Comparison of ENCODE assay signal across 8 mouse cellular contexts in genomic region chrX:41911390-41912060, GRCm38 (mm10). TPM values are rescaled to one million over a fixed set of nuclear protein-coding genes. Genes with fewer than 3 reads are reported as not detected.
DNase-seq lines count a peak whose midpoint lies in the region; ATAC-seq and TF ChIP-seq lines count a peak whose summit lies in the region.

No protein-coding gene starts in this region.

- 17% methylated on average over 46 of the region's 59 CpGs for WGBS in heart, embryonic 12.5 days
- 24% methylated on average over 53 of the region's 59 CpGs for WGBS in kidney, postnatal 0 days
- WGBS in liver, embryonic 11.5 days, result 12% methylated on average over 49 of the region's 59 CpGs
- WGBS in stomach, embryonic 14.5 days, result 21% methylated on average over 34 of the region's 59 CpGs

- H3K9ac ChIP-seq in heart, embryonic 12.5 days, result peak overlapping the region; percentile 86
- H3K9ac ChIP-seq in kidney, postnatal 0 days (ENCODE audit: low read depth, low read length), result peak overlapping the region; percentile 73
- peak overlapping the region; percentile 81 for H3K9ac ChIP-seq in liver, embryonic 11.5 days (ENCODE audit: low read depth, low read length)
- peak overlapping the region; percentile 40 for H3K9ac ChIP-seq in stomach, embryonic 14.5 days (replicated peaks; ENCODE audit: low read depth, low read length)

- peak; percentile 96 for ATAC-seq in erythroblast, adult 5-6 weeks (replicated peaks; ENCODE audit: low FRiP score, poor library complexity, severe bottlenecking)
- ATAC-seq in heart, embryonic 12.5 days (ENCODE audit: insufficient number of reproducible peaks, low FRiP score), result peak; percentile 93
- peak; percentile 95 for ATAC-seq in kidney, postnatal 0 days (replicated peaks; ENCODE audit: low FRiP score, low read depth)
- ATAC-seq in liver, embryonic 11.5 days (replicated peaks; ENCODE audit: low FRiP score), result peak; percentile 91
- peak; percentile 96 for ATAC-seq in stomach, embryonic 14.5 days (ENCODE audit: insufficient number of reproducible peaks, insufficient read depth, low FRiP score, low read depth)

- H3K36me3 ChIP-seq in heart, embryonic 12.5 days, result no peaks in the 10 kb centered on the region
- H3K36me3 ChIP-seq in kidney, postnatal 0 days (ENCODE audit: insufficient read depth, low read length), result no peaks in the 10 kb centered on the region
- no peaks in the 10 kb centered on the region for H3K36me3 ChIP-seq in liver, embryonic 11.5 days (ENCODE audit: control insufficient read depth, insufficient read depth, low read length)
- H3K36me3 ChIP-seq in stomach, embryonic 14.5 days (ENCODE audit: control insufficient read depth, insufficient read depth, low read length), result no peaks in the 10 kb centered on the region

- TF ChIP-seq CTCF in kidney, postnatal 0 days (IDR thresholded peaks at IDR 0.05; ENCODE audit: low read depth), result no peak

- peaks cover 5% of the 10 kb centered on the region; the same call in 1 of the 2 replicates for H3K4me1 ChIP-seq in heart, embryonic 12.5 days (replicated peaks)
- no peaks in the 10 kb centered on the region for H3K4me1 ChIP-seq in kidney, postnatal 0 days (replicated peaks; ENCODE audit: insufficient read depth, low read length)
- no peaks in the 10 kb centered on the region for H3K4me1 ChIP-seq in liver, embryonic 11.5 days (replicated peaks; ENCODE audit: control insufficient read depth, insufficient read depth, low read length)
- peaks cover 3% of the 10 kb centered on the region; the same call in 1 of the 2 replicates for H3K4me1 ChIP-seq in stomach, embryonic 14.5 days (ENCODE audit: control insufficient read depth, insufficient read depth, low read length)

- H3K27ac ChIP-seq in heart, embryonic 12.5 days (ENCODE audit: poor library complexity, severe bottlenecking), result peak overlapping the region; percentile 94
- H3K27ac ChIP-seq in kidney, postnatal 0 days, result peak overlapping the region; percentile 92
- H3K27ac ChIP-seq in liver, embryonic 11.5 days (ENCODE audit: low read depth, low read length), result peak overlapping the region; percentile 64
- H3K27ac ChIP-seq in stomach, embryonic 14.5 days (ENCODE audit: low read length), result peak overlapping the region; percentile 90

- peak; percentile 92 to 94 for DNase-seq in B cell, adult 2 months
- DNase-seq in brain, adult 2 months (ENCODE audit: low read depth, low spot score), result peak; percentile 93
- DNase-seq in kidney, postnatal 0 days (ENCODE audit: low spot score), result peak; percentile 91
- DNase-seq in liver, embryonic 11.5 days (ENCODE audit: low spot score), result peak; percentile 81
- DNase-seq in naive thymus-derived CD4-positive, alpha-beta T cell, adult 2 months (ENCODE audit: low read depth), result peak; percentile 90

- H3K4me2 ChIP-seq in heart, embryonic 12.5 days, result peak overlapping the region; percentile 68
- H3K4me2 ChIP-seq in kidney, postnatal 0 days (ENCODE audit: low read length), result peak overlapping the region; percentile 58
- H3K4me2 ChIP-seq in liver, embryonic 11.5 days, result peak overlapping the region; percentile 72
- H3K4me2 ChIP-seq in stomach, embryonic 14.5 days (replicated peaks; ENCODE audit: low read depth, low read length), result peak overlapping the region; percentile 51

- peak overlapping the region; percentile 83 for H3K4me3 ChIP-seq in heart, embryonic 12.5 days
- peak overlapping the region; percentile 66 for H3K4me3 ChIP-seq in kidney, postnatal 0 days (replicated peaks; ENCODE audit: low read depth, low read length)
- H3K4me3 ChIP-seq in liver, embryonic 11.5 days (ENCODE audit: low read depth, low read length), result peak overlapping the region; percentile 60
- H3K4me3 ChIP-seq in stomach, embryonic 14.5 days (ENCODE audit: low read depth, low read length), result peak overlapping the region; percentile 44

- H3K9me3 ChIP-seq in heart, embryonic 12.5 days (replicated peaks), result peaks cover 8% of the 10 kb centered on the region; the same call in 1 of the 2 replicates
- no peaks in the 10 kb centered on the region for H3K9me3 ChIP-seq in kidney, postnatal 0 days (replicated peaks; ENCODE audit: low read length)
- no peaks in the 10 kb centered on the region for H3K9me3 ChIP-seq in liver, embryonic 11.5 days (ENCODE audit: control insufficient read depth, low read length)
- H3K9me3 ChIP-seq in stomach, embryonic 14.5 days (ENCODE audit: control insufficient read depth, low read depth, low read length), result no peaks in the 10 kb centered on the region

- H3K27me3 ChIP-seq in heart, embryonic 12.5 days (replicated peaks), result no peaks in the 10 kb centered on the region; the same call in 1 of the 2 replicates
- no peaks in the 10 kb centered on the region for H3K27me3 ChIP-seq in kidney, postnatal 0 days (ENCODE audit: insufficient read depth, low read length)
- H3K27me3 ChIP-seq in liver, embryonic 11.5 days (replicated peaks; ENCODE audit: control insufficient read depth, insufficient read depth, low read length), result no peaks in the 10 kb centered on the region
- no peaks in the 10 kb centered on the region for H3K27me3 ChIP-seq in stomach, embryonic 14.5 days (ENCODE audit: control insufficient read depth, insufficient read depth, low read length)

RNA-seq across cellular contexts. Expression of gene Thoc2, which starts 8.9 kb away (rescaled TPM):
- total RNA-seq in erythroblast, adult 5-6 weeks (2015; ENCODE audit: low replicate concordance), result 60.0 and 64.2 TPM in 2 replicates
- 90.0 and 102 TPM in 2 replicates for total RNA-seq in erythroblast, adult 5-6 weeks (2017; ENCODE audit: low replicate concordance)
- 69.0 TPM in 2 replicates for polyA plus RNA-seq in heart, embryonic 12.5 days (2016; fragmentation: Nextera tagmentation; extraction: Ambion mirVana)
- polyA plus RNA-seq in kidney, postnatal 0 days (2015; fragmentation: Nextera tagmentation; extraction: Ambion mirVana), result 70.8 and 75.6 TPM in 2 replicates
- polyA plus RNA-seq in liver, embryonic 11.5 days (2014; fragmentation: Nextera tagmentation; extraction: Ambion mirVana), result 62.1 and 67.3 TPM in 2 replicates
- polyA plus RNA-seq in stomach, embryonic 14.5 days (2014; fragmentation: Nextera tagmentation; extraction: Ambion mirVana), result 110 and 111 TPM in 2 replicates

Comparison
In these comparisons a context has a peak if more than half of its experiments do, and no peak if none do; other contexts are left out.
1. Peak in every context shown above with its lines: DNase-seq, ATAC-seq, H3K4me3 ChIP-seq and H3K27ac ChIP-seq.